Mouse (Mus musculus) lung, adult 2 months (tissue): ENCODE results near the gene Papss2. TPM values are rescaled to one million over a fixed set of nuclear protein-coding genes. Genes with fewer than 3 reads are reported as not detected.

Experiments used
- DNase-seq: peaks from one replicate; pipeline ENCODE4 v3.0.0; 2022
- H3K4me1 ChIP-seq: fragments of 200-500 bp; 2 replicates; pipeline ENCODE4 v1.6.1; 2011; ENCODE audit warnings: low read length; ENCODE audit not compliant: control insufficient read depth, insufficient read depth
- H3K4me3 ChIP-seq: fragments of 200-500 bp; replicated peaks from 2 replicates; pipeline ENCODE3; 2011; ENCODE audit warnings: low read depth, mild to moderate bottlenecking, control low read depth, low read length; ENCODE audit errors: extremely low read depth
- CTCF ChIP-seq: fragments of 200-500 bp; IDR thresholded peaks from 2 replicates; pipeline ENCODE4 v1.5.1; 2011; ENCODE audit warnings: mild to moderate bottlenecking, low read length, control low read depth; ENCODE audit not compliant: insufficient read depth
- POLR2A ChIP-seq: fragments of 200-500 bp; IDR thresholded peaks from 2 replicates; pipeline ENCODE4 v1.6.1; 2011; ENCODE audit warnings: low read depth, mild to moderate bottlenecking, control low read depth, low read length, borderline replicate concordance; ENCODE audit errors: extremely low read depth
- whole genome bisulfite sequencing: fragments of 180-500 bp; shearing (Covaris S2); methylation state at CpG from one replicate; pipeline ENCODE4 v1.1.7; 2018; 5-methylcytosine and 5-hydroxymethylcytosine counted together
- polyA plus RNA-seq: library from polyadenylated mRNA; depleted of rRNA; stranded (reverse); fragments of >200 nt; gene quantifications from 2 replicates; pipeline ENCODE4 v1.2.3, GENCODE M21; 2012

Gene Papss2
- polyA plus RNA-seq, 1 experiment = 7.9 TPM

GRCm38 (mm10) chr19:32593870-32594269, 1.7 kb upstream of the Papss2 start:
- Histone ChIP-seq H3K4me3 (no peak overlapping the region), H3K4me1 (no peaks in the 10 kb centered on the region; the same call in 1 of the 2 replicates)
- TF ChIP-seq POLR2A = no peak
- TF ChIP-seq CTCF = no peak
- no peak for DNase-seq
- 62% methylated on average over 5 of the region's 5 CpGs for WGBS

- TF ChIP-seq CTCF (no peak), POLR2A (no peak)
- 28% methylated on average over 8 of the region's 8 CpGs for WGBS
- no peaks in the 10 kb centered on the region; the same call in 1 of the 2 replicates for H3K4me1 ChIP-seq
Observed at GRCm38 (mm10) chr19:32595131-32595505, 472 bp upstream of the Papss2 start.

DNA sequence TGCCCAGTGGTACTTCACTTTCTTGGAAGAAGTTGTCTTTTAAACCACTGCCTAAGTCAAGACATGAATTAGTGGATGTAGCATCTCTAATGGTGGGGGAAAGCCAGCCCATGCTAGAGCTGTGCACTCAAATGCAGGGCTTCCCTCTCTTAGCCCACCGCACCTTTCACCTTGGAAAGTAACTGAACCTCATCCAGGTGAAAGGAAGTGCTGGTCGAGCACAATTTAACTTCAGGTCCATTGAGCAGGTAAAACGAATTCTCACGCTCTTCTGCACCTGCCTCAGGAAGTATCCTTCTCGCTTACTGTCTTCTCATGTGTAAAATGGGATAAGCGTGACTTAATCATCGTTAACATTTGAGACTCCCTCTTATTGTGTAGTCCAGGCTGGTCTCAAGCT, 3.4 kb downstream of the Papss2 start:
- TF ChIP-seq CTCF (no peak), POLR2A (no peak)
- WGBS = 82% methylated on average over 7 of the region's 7 CpGs
- H3K4me3 ChIP-seq = no peak overlapping the region
- no peak for DNase-seq
- H3K4me1 ChIP-seq = no peaks in the 10 kb centered on the region; the same call in 1 of the 2 replicates

More at GRCm38 (mm10) chr19:32595131-32595505, 472 bp upstream of the Papss2 start:
- DNase-seq = no peak
- H3K4me3 ChIP-seq = peak overlapping the region; percentile 40

DNA sequence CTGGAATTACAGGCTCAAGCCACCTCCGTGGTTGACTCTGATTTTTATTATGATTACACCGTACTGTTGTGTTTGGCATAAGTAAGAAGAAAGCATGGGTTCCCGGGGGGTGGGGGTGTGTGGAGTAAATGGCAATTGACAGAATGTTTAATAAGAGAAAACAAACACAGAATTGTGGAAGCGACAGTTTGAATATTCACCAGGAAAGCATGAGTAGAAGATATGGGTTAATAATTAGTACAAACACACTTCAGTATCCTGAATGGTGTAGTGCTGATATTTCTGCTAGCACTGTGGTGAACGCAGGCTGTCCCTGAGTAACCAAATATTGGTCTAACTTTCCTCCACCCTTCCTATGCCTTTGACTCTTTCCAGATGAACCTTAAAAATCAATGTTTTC, 3.8 kb downstream of the Papss2 start:
- WGBS = 57% methylated on average over 5 of the region's 5 CpGs
- TF ChIP-seq CTCF = no peak
- TF ChIP-seq POLR2A = no peak
- no peak for DNase-seq

DNA sequence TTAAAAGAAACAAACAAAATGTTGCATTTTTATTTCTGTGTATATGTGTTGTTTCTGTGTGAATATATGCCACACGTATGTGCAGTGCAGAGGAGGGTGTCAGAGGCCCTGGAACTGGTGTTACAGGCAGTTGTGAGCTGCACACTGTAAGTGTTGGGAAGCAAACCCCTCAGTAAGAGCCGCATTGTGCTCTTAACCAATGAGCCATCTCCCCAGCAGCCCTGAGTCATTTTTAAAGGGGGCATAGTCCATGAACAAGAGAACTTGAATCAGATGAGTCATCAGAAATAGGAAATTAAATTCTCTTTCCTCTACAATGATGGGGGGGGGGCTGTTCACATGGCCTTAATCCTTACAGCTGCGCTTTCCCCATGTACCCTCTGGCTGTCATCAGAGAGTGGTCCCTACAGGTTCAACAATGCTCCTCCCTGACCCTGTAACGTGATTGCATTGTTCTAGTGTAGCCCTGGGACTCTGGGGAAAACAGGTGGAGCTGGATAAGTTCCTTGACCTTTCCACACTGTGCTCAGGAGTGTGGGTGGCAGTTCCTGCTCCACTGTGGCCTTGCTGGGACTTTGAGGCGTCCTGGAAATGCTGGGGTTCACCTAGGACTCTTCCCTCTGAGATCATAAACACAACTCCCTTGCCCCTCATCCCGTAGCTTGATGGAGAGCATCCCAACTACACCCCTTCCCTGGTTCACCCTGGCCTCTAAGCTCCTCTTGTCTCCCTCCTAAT, 5.6 kb downstream of the Papss2 start:
- DNase-seq = no peak
- TF ChIP-seq POLR2A (no peak), CTCF (no peak)
- 78% methylated on average over 6 of the region's 6 CpGs for WGBS
- no peaks in the 10 kb centered on the region for H3K4me1 ChIP-seq
- no peak overlapping the region for H3K4me3 ChIP-seq

More for the DNA sequence above, 3.8 kb downstream of the Papss2 start:
- Histone ChIP-seq H3K4me3 (no peak overlapping the region), H3K4me1 (no peaks in the 10 kb centered on the region)

- no peak for TF ChIP-seq CTCF
- no peak for TF ChIP-seq POLR2A
- Histone ChIP-seq H3K4me3 (no peak overlapping the region), H3K4me1 (no peaks in the 10 kb centered on the region)
- WGBS = 75% methylated on average over 1 of the region's 1 CpGs
- DNase-seq = no peak
Observed at GRCm38 (mm10) chr19:32603466-32603865, 7.9 kb downstream of the Papss2 start.

DNA sequence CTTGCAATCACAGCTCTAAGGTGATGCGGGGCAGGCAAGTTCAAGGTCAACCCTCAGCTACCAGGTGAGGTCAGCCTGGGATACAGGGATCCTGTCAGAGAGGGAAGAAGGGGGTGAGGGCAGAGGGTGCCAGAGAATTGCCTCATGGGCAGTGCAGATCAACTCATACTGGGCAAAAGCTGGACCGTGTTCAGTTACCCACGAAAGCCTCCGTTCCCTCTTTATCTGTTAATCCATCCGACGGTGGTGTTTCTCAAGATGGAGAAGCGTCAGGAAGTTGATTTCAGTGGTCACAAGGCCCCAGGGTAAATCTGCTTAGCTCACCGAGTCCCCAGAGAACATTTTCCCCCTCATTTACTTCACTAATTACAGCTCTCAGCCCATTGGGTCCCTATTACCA, 8.5 kb downstream of the Papss2 start:
- H3K4me1 ChIP-seq = no peaks in the 10 kb centered on the region
- WGBS = 69% methylated on average over 8 of the region's 8 CpGs
- TF ChIP-seq CTCF (no peak), POLR2A (no peak)
- DNase-seq = no peak
- H3K4me3 ChIP-seq = no peak overlapping the region

DNA sequence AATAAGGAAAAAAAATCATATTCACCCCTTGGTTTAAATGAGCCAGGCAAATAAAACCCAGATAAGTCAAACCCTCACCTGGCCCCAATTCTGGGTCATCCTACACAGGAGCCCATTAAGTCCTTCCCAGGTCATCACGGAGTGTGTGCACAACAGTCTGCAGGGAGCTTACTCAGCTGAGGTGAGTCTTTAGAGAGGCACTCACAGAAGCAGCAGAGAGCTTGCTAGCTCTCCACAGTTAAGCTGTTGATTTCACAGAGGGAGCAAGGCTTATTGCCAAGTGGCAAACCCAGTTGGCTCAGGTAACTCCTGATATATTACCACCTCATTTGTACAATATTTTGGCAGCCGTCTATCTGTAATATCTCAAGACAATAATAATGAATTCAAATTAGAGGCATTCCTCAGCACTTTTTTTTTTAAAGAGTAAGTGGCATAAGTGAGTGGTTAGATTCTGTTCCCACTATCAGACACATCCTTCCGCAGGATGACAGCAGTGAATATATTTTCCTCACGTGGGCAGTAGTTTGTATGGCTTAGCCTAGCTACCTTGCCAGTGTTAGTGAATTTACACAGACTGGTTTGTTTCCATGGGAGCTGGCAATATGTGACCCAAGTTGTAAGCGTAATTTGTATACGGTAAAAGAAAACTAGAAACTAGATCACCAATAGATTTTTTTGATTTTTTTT, 9.1 kb downstream of the Papss2 start:
- Histone ChIP-seq H3K4me1 (no peaks in the 10 kb centered on the region), H3K4me3 (no peak overlapping the region)
- WGBS = 69% methylated on average over 6 of the region's 6 CpGs
- peak; percentile 14 for DNase-seq
- TF ChIP-seq CTCF (no peak), POLR2A (no peak)

DNA sequence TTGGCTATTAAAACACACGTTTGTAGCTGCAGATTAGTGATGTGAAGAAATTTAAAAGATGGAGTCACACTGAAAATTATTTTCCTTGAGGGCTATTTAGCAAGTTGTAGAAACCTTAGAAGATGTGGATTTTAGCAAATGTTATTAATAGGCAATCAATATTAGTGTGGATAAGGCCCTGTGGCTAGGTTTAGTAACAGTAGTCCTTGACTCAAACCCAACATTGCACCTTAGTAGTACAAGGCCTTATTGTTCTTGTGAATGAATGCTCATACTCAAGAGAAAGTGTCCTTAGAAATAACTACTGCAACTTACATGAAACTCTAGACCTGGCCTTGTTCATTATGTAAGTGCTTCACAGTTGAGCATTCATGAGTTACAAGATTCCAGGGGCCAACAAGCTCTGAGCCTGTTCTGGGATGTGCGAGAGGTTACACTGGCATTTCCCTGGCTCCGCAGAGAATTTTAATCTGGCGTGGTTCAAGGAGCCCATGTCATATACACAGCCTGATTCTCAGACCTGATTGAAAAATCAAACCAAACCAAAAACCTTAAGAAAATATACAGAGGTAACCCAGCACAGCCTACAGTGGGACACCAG, 10.7 kb downstream of the Papss2 start:
- WGBS = 76% methylated on average over 4 of the region's 4 CpGs
- DNase-seq = no peak
- TF ChIP-seq CTCF (no peak), POLR2A (no peak)
- no peak overlapping the region for H3K4me3 ChIP-seq
- no peaks in the 10 kb centered on the region for H3K4me1 ChIP-seq

DNA sequence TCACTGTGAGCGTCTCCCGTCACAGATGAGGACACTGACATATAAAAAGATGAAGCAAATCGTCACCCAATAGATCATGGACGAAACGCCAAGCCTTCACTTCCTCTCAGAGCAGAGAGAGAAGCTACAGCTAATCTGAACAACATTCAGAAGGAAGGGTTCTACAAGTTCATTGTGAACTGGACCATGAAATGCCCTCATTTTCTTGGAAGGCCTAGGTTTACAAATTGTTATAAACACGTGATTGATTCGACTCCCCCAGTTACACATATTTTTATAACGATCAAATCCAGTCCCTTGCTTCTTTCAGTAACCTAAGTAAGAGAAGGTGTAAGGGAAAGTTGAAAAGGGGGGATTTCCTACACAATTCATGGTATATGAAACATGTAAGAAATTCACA, 11.4 kb downstream of the Papss2 start:
- no peak for TF ChIP-seq POLR2A
- DNase-seq = no peak
- 61% methylated on average over 8 of the region's 8 CpGs for WGBS

More for the DNA sequence above, 11.4 kb downstream of the Papss2 start:
- no peaks in the 10 kb centered on the region for H3K4me1 ChIP-seq
- H3K4me3 ChIP-seq = no peak overlapping the region
